Mouse (Mus musculus): Measurements from ENCODE around the gene Lrp1. TPM values are rescaled to one million over a fixed set of nuclear protein-coding genes. Genes with fewer than 3 reads are reported as not detected.
A peak's percentile ranks its signal among the peaks of the same experiment; 100 is the strongest.

The Lrp1 gene
- polyA plus RNA-seq, 1 experiment from 2014 or later = 37.9 TPM

DNA sequence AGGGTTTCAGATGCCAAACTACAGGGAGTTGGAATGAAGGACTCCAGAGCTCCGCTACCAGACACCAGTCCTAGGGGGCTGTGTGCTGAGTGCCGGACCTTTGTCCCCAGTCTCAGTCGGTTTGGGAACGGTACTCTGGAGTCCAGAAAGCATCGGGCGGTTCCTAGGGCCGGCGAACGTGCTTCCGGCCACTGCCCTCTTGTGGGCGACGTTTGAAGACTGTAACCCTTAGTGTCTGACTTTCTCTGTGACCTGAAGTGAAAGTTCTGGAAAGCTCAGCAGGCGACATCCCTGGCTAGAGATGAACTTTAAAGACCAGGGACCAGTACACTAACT, 1.1 kb upstream of the Lrp1 start:
- Histone ChIP-seq H3K4me1 (peaks cover 40% of the 10 kb centered on the region), H3K36me3 (no peaks in the 10 kb centered on the region), H3K4me2 (peak overlapping the region; percentile 96), H3K9ac (peak overlapping the region; percentile 83), H3K4me3 (peak overlapping the region; percentile 75), H3K9me3 (peaks cover 14% of the 10 kb centered on the region), H3K27ac (replicated peaks) (peak overlapping the region; percentile 98), H3K27me3 (replicated peaks) (0 out of 2 replicates have a peak, but pooled peaks cover 5% of the 10 kb centered on the region)
- ATAC-seq (ENCODE audit: extremely low read depth, insufficient number of reproducible peaks, low FRiP score, low TSS enrichment) = no peak
- WGBS = 2% methylated on average over 13 of the region's 13 CpGs

DNA sequence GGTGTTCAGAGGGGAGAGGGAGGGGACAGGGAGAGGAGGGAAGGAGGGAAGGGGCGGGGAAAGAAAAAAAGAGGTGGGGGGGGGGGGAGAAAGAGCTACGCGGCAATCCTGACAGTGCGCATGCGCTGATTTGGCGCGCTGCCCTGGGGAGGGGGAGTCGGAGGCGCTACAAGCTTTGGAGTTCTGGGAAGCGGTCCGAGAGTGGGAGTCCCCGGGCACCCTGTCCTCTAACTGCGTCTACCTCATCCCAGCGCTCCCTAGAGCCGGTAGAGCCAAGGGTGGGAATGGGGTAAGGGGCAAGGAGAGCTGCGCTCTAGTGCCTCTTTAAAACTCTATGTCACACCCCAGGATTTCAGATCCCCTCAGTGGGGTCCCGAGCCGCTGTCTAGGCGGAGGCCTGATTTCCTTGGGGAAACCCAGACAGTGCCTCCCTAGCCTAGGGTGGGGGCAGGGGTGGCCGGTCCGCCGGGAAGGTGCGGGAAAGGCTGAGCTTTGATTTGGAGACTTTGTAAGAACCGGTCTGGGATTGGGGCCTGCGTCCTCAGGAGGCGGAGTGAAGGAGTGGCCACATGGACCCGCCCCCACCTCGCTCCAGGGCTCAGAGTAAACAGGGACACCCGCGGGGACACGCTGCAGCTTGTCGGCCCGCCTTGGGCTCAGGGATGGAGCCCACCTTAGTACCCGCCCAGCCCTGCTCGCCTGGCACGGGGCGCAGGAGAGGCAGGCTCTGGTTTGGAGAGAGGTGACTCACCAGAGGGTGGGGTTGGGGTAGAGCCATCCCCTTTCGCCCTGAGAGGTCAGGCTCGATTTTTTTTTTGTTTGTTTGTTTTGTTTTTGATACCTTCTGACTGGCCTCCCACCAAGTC, 476 bp upstream of the Lrp1 start:
- 0% methylated on average over 33 of the region's 39 CpGs for WGBS
- H3K4me1 ChIP-seq = peaks cover 46% of the 10 kb centered on the region
- H3K27ac ChIP-seq (replicated peaks) = peak overlapping the region; percentile 98
- H3K4me2 ChIP-seq = peak overlapping the region; percentile 96
- peak overlapping the region; percentile 83 for H3K9ac ChIP-seq
- H3K36me3 ChIP-seq = no peaks in the 10 kb centered on the region
- peak; percentile 75 for ATAC-seq (ENCODE audit: extremely low read depth, insufficient number of reproducible peaks, low FRiP score, low TSS enrichment)
- H3K9me3 ChIP-seq = peaks cover 7% of the 10 kb centered on the region
- 0 out of 2 replicates have a peak, but pooled peaks cover 5% of the 10 kb centered on the region for H3K27me3 ChIP-seq (replicated peaks)
- H3K4me3 ChIP-seq = peak overlapping the region; percentile 75

DNA sequence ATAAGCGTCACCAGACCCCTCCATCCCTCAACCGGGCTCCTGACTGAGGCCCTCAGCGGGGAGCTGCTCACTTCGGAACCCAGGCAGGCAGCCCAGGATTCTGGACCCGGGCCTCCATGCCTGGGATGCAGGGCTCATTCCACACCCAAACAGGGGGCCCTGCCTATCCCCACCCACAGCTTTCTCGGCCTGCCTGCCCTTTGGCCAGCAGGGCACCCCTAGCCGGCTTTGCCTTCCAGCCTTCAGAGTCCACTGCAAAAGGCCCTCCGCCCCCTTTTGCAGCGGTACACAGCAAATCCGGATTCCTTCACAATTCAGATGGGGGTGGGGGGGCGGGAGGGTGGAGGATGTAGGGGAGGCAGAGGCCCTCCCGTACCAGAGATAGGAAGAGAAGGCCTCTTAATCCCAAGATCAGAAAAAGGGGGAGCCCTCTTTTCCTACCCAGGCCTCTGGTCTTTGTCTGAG, 975 bp downstream of the Lrp1 start:
- Histone ChIP-seq H3K9me3 (no peaks in the 10 kb centered on the region), H3K36me3 (no peaks in the 10 kb centered on the region), H3K4me2 (peak overlapping the region; percentile 96), H3K27me3 (replicated peaks) (0 out of 2 replicates have a peak, but pooled peaks cover 5% of the 10 kb centered on the region), H3K4me3 (peak overlapping the region; percentile 75), H3K27ac (replicated peaks) (peak overlapping the region; percentile 98), H3K4me1 (peaks cover 60% of the 10 kb centered on the region), H3K9ac (peak overlapping the region; percentile 83)
- no peak for ATAC-seq (ENCODE audit: extremely low read depth, insufficient number of reproducible peaks, low FRiP score, low TSS enrichment)
- 14% methylated on average over 12 of the region's 12 CpGs for WGBS

- ATAC-seq (ENCODE audit: extremely low read depth, insufficient number of reproducible peaks, low FRiP score, low TSS enrichment) = no peak
- 31% methylated on average over 8 of the region's 8 CpGs for WGBS
- peak overlapping the region; percentile 96 for H3K4me2 ChIP-seq
- peak overlapping the region; percentile 98 for H3K27ac ChIP-seq (replicated peaks)
- 0 out of 2 replicates have a peak, but pooled peaks cover 5% of the 10 kb centered on the region for H3K27me3 ChIP-seq (replicated peaks)
- H3K9me3 ChIP-seq = no peaks in the 10 kb centered on the region
- H3K36me3 ChIP-seq = no peaks in the 10 kb centered on the region
- peaks cover 68% of the 10 kb centered on the region for H3K4me1 ChIP-seq
- H3K9ac ChIP-seq = peak overlapping the region; percentile 83
- H3K4me3 ChIP-seq = peak overlapping the region; percentile 75
These were observed 1.7 kb downstream of the Lrp1 start for GRCm38 (mm10) chr10:127619119-127619721.

DNA sequence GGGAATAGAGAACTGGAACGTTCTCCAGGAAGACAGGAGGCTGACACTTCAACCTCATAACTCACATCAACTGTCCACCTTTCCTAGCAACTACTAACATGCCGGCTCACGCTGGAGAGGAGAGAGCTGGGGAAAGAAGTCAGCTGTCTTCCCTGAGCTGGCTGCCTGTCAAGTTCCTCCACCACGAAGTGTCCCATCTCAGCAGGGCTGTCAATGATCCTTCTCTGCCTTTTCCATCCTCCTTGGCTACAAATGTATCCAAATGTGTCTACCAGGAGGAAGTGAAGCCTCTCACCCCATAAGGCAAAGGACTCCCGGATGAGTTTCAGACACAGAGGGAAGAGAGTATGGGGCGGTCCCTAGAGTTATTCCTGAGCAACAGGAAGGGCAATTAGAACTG, 2.8 kb downstream of the Lrp1 start:
- Histone ChIP-seq H3K4me3 (peak overlapping the region; percentile 75), H3K9me3 (no peaks in the 10 kb centered on the region), H3K27ac (replicated peaks) (peak overlapping the region; percentile 98), H3K36me3 (no peaks in the 10 kb centered on the region), H3K27me3 (replicated peaks) (0 out of 2 replicates have a peak, but pooled peaks cover 5% of the 10 kb centered on the region), H3K4me2 (peak overlapping the region; percentile 96), H3K9ac (peak overlapping the region; percentile 83; the same call in 1 of the 2 replicates), H3K4me1 (peaks cover 73% of the 10 kb centered on the region)
- ATAC-seq (ENCODE audit: extremely low read depth, insufficient number of reproducible peaks, low FRiP score, low TSS enrichment) = no peak
- WGBS = 24% methylated on average over 6 of the region's 6 CpGs

- Histone ChIP-seq H3K27me3 (replicated peaks) (0 out of 2 replicates have a peak, but pooled peaks cover 5% of the 10 kb centered on the region), H3K27ac (replicated peaks) (peak overlapping the region; percentile 44), H3K4me2 (peak overlapping the region; percentile 96; the same call in 1 of the 2 replicates), H3K9me3 (no peaks in the 10 kb centered on the region), H3K36me3 (peaks cover 3% of the 10 kb centered on the region), H3K4me3 (no peak overlapping the region), H3K4me1 (peaks cover 71% of the 10 kb centered on the region), H3K9ac (peak overlapping the region; percentile 83)
- 43% methylated on average over 4 of the region's 4 CpGs for WGBS
- ATAC-seq (ENCODE audit: extremely low read depth, insufficient number of reproducible peaks, low FRiP score, low TSS enrichment) = no peak
These were observed 3.7 kb downstream of the Lrp1 start for GRCm38 (mm10) chr10:127617294-127617693.

- WGBS = 40% methylated on average over 7 of the region's 7 CpGs
- no peak overlapping the region for H3K9ac ChIP-seq
- H3K4me2 ChIP-seq = peak overlapping the region; percentile 34
- peaks cover 69% of the 10 kb centered on the region for H3K4me1 ChIP-seq
- no peak overlapping the region for H3K4me3 ChIP-seq
- peaks cover 14% of the 10 kb centered on the region for H3K36me3 ChIP-seq
- H3K9me3 ChIP-seq = no peaks in the 10 kb centered on the region
- peak overlapping the region; percentile 86 for H3K27ac ChIP-seq (replicated peaks)
- H3K27me3 ChIP-seq (replicated peaks) = 0 out of 2 replicates have a peak, but pooled peaks cover 5% of the 10 kb centered on the region
- ATAC-seq (ENCODE audit: extremely low read depth, insufficient number of reproducible peaks, low FRiP score, low TSS enrichment) = no peak
These were observed 4.7 kb downstream of the Lrp1 start for GRCm38 (mm10) chr10:127616261-127616679.

DNA sequence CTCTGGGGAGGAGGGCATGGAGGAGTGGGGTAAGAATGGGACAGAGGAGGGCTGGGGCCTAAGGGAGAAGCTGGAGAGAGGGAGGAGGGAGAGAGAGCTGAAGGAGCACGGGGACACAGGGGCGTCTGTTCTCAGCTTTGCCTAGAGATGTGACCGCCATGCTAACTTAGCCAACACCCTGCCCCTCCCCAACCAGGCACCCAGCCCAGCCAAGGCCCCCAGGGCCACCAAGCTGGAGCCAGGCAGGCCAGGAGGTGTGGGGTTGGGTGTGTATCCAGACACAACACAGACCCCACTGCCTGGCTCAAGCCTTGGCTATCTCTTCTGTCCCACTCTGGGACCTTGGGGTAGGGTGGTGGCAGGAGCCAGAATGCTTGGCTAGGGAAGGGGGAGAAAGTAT, 5.4 kb downstream of the Lrp1 start:
- Histone ChIP-seq H3K9me3 (no peaks in the 10 kb centered on the region), H3K36me3 (peaks cover 18% of the 10 kb centered on the region), H3K9ac (peak overlapping the region; percentile 11; the same call in 1 of the 2 replicates), H3K27ac (replicated peaks) (peak overlapping the region; percentile 86), H3K4me1 (peaks cover 69% of the 10 kb centered on the region), H3K4me3 (no peak overlapping the region), H3K27me3 (replicated peaks) (0 out of 2 replicates have a peak, but pooled peaks cover 5% of the 10 kb centered on the region), H3K4me2 (peak overlapping the region; percentile 34; the same call in 1 of the 2 replicates)
- ATAC-seq (ENCODE audit: extremely low read depth, insufficient number of reproducible peaks, low FRiP score, low TSS enrichment) = no peak
- WGBS = 34% methylated on average over 3 of the region's 3 CpGs

DNA sequence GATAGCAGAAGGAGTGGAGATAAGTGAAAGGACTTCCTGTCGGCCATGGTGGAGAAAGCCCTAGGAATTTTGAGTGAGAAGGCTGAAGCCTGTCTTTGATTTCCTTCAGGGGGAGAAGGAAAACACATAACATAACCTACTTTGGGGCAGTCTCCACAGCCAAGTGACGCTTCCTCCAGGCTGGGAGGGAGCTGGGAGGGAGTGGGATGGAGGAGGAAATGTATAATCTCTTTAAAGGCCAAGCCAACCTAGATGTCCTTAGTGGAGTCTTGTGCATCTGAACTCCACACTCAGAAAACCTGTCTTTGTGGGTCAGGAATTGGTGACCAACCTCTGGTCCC, 5.9 kb downstream of the Lrp1 start:
- H3K27me3 ChIP-seq (replicated peaks) = 0 out of 2 replicates have a peak, but pooled peaks cover 5% of the 10 kb centered on the region
- H3K36me3 ChIP-seq = peaks cover 24% of the 10 kb centered on the region
- 21% methylated on average over 2 of the region's 2 CpGs for WGBS
- peak overlapping the region; percentile 50; the same call in 1 of the 2 replicates for H3K9ac ChIP-seq
- no peaks in the 10 kb centered on the region for H3K9me3 ChIP-seq
- no peak overlapping the region for H3K4me3 ChIP-seq
- H3K4me2 ChIP-seq = peak overlapping the region; percentile 34
- peaks cover 63% of the 10 kb centered on the region for H3K4me1 ChIP-seq
- H3K27ac ChIP-seq (replicated peaks) = peak overlapping the region; percentile 86
- no peak for ATAC-seq (ENCODE audit: extremely low read depth, insufficient number of reproducible peaks, low FRiP score, low TSS enrichment)

- WGBS = 34% methylated on average over 12 of the region's 12 CpGs
- H3K4me3 ChIP-seq = no peak overlapping the region
- peaks cover 30% of the 10 kb centered on the region for H3K36me3 ChIP-seq
- H3K27me3 ChIP-seq (replicated peaks) = 0 out of 2 replicates have a peak, but pooled peaks cover 5% of the 10 kb centered on the region
- peak overlapping the region; percentile 86 for H3K27ac ChIP-seq (replicated peaks)
- H3K4me2 ChIP-seq = peak overlapping the region; percentile 34
- no peak for ATAC-seq (ENCODE audit: extremely low read depth, insufficient number of reproducible peaks, low FRiP score, low TSS enrichment)
- no peaks in the 10 kb centered on the region for H3K9me3 ChIP-seq
- peak overlapping the region; percentile 50 for H3K9ac ChIP-seq
- peaks cover 58% of the 10 kb centered on the region for H3K4me1 ChIP-seq
These were observed 6.5 kb downstream of the Lrp1 start for GRCm38 (mm10) chr10:127614236-127615033.
